Mouse (Mus musculus) CH12.LX (cell line): ENCODE measurements at regions not wholly inside any gene's neighbourhood (a gene's known extent, or its start where the extent isn't known, plus 50 kb on each side); places are given as distances from the start of the nearest gene placed in this dataset.

Experiments
- DNase-seq: peaks from one replicate; pipeline ENCODE4 v3.0.0-alpha.2; 2013; ENCODE audit errors: extremely low read depth
- H3K27ac ChIP-seq: 2 replicates; pipeline ENCODE4 v1.5.1; 2012; ENCODE audit warnings: low read depth, mild to moderate bottlenecking, control low read depth, moderate library complexity; ENCODE audit not compliant: insufficient read depth
- H3K27me3 ChIP-seq: replicated peaks from 2 replicates; pipeline ENCODE3; 2012; ENCODE audit warnings: inconsistent platforms
- H3K36me3 ChIP-seq, 2 experiments: replicated peaks in 1 of 2; 2 replicates each; pipeline versions ENCODE3 to v1.6.1; 2012; ENCODE audit warnings: inconsistent platforms in 1 of 2, low read length in 1 of 2, mild to moderate bottlenecking in 1 of 2, mixed read lengths in 1 of 2, moderate library complexity in 1 of 2; ENCODE audit not compliant: control insufficient read depth in 1 of 2, insufficient read depth in 1 of 2
- H3K4me1 ChIP-seq, 2 experiments: 2 replicates each; pipeline ENCODE4 v1.6.1; 2012; ENCODE audit warnings: inconsistent platforms in 1 of 2, moderate library complexity in 1 of 2; ENCODE audit not compliant: insufficient read depth in 2 of 2, control insufficient read depth in 1 of 2
- H3K4me2 ChIP-seq: 2 replicates; pipeline ENCODE4 v1.6.1; 2012; ENCODE audit warnings: low read depth, mild to moderate bottlenecking, control low read depth; ENCODE audit not compliant: poor library complexity, insufficient read depth, severe bottlenecking
- H3K4me3 ChIP-seq, 3 experiments: fragments of 150-350 bp in 1 of 3; sonication (generic) in 1 of 3; replicated peaks in 1 of 3; 2 replicates each; pipeline versions ENCODE3 to v1.5.1; 2011 to 2012; ENCODE audit warnings: low read depth in 2 of 3, low read length in 2 of 3, mild to moderate bottlenecking in 2 of 3, moderate library complexity in 2 of 3, control low read depth in 1 of 3, improper control_type of control experiment in 1 of 3, inconsistent platforms in 1 of 3, mixed read lengths in 1 of 3; ENCODE audit not compliant: poor library complexity in 1 of 3
- H3K79me2 ChIP-seq: replicated peaks from 2 replicates; pipeline ENCODE4 v1.6.1; 2012; ENCODE audit warnings: mild to moderate bottlenecking, moderate library complexity; ENCODE audit not compliant: control insufficient read depth, poor library complexity, insufficient read depth, severe bottlenecking; ENCODE audit errors: extremely low read depth
- H3K9ac ChIP-seq: 2 replicates; pipeline ENCODE4 v1.6.1; 2012; ENCODE audit warnings: low read depth, mild to moderate bottlenecking, control low read depth, moderate library complexity; ENCODE audit not compliant: insufficient read depth
- H3K9me3 ChIP-seq: replicated peaks from 2 replicates; pipeline ENCODE3; 2012; ENCODE audit warnings: low read length, inconsistent platforms, mixed read lengths
- BHLHE40 ChIP-seq: IDR thresholded peaks from 2 replicates; pipeline ENCODE4 v1.6.1; 2011; ENCODE audit warnings: mild to moderate bottlenecking, low read depth, low read length, improper control_type of control experiment
- GABPA ChIP-seq: IDR thresholded peaks from 2 replicates; pipeline ENCODE4 v1.6.1; 2012; ENCODE audit warnings: low read depth, low read length, improper control_type of control experiment, inconsistent platforms; ENCODE audit not compliant: insufficient replicate concordance
- HCFC1 ChIP-seq: IDR thresholded peaks from 2 replicates; pipeline ENCODE4 v1.6.1; 2012; ENCODE audit warnings: low read depth, mild to moderate bottlenecking, inconsistent platforms, low read length, improper control_type of control experiment
- IRF4 ChIP-seq: IDR thresholded peaks from 2 replicates; pipeline ENCODE4 v1.6.1; 2014; ENCODE audit warnings: low read depth, mild to moderate bottlenecking, inconsistent platforms, low read length, improper control_type of control experiment
- JUN ChIP-seq: IDR thresholded peaks from 2 replicates; pipeline ENCODE4 v1.6.1; 2011; ENCODE audit warnings: low read depth, mild to moderate bottlenecking, low read length, improper control_type of control experiment, moderate library complexity; ENCODE audit not compliant: insufficient read depth
- JUND ChIP-seq: conservative IDR thresholded peaks from 2 replicates; pipeline ENCODE4 v1.6.1; 2011; ENCODE audit warnings: low read depth, low read length, improper control_type of control experiment
- KAT2A ChIP-seq: IDR thresholded peaks from 2 replicates; pipeline ENCODE4 v1.6.1; 2012; ENCODE audit warnings: low read length, improper control_type of control experiment, inconsistent platforms; ENCODE audit not compliant: insufficient replicate concordance
- MAX ChIP-seq: IDR thresholded peaks from 2 replicates; pipeline ENCODE4 v1.6.1; 2011; ENCODE audit warnings: low read length, improper control_type of control experiment
- MXI1 ChIP-seq: IDR thresholded peaks from 2 replicates; pipeline ENCODE4 v1.6.1; 2011; ENCODE audit warnings: mild to moderate bottlenecking, low read depth, low read length, improper control_type of control experiment
- NRF1 ChIP-seq: IDR thresholded peaks from 2 replicates; pipeline ENCODE4 v1.6.1; 2014; ENCODE audit warnings: low read depth, mild to moderate bottlenecking, inconsistent platforms, low read length, improper control_type of control experiment, moderate library complexity
- RAD21 ChIP-seq: IDR thresholded peaks from 2 replicates; pipeline ENCODE4 v1.6.1; 2011; ENCODE audit warnings: low read depth, mild to moderate bottlenecking, low read length, improper control_type of control experiment, moderate library complexity
- RCOR1 ChIP-seq: conservative IDR thresholded peaks from 2 replicates; pipeline ENCODE4 v1.6.1; 2012; ENCODE audit warnings: low read depth, mild to moderate bottlenecking, inconsistent platforms, low read length, improper control_type of control experiment
- SIN3A ChIP-seq: IDR thresholded peaks from 2 replicates; pipeline ENCODE4 v1.6.1; 2012; ENCODE audit warnings: low read length, improper control_type of control experiment, inconsistent platforms
- dilution Hi-C: fragments of 300-500 bp; cut with MboI; formaldehyde crosslinking; loops from 2 replicates; pipeline ENCODE4 v1.14.3; 2020; ENCODE audit warnings: low sequenced_read_pairs; ENCODE audit not compliant: extremely low pct_unique_long_range_greater_than_20kb, extremely low pct_ligation_motif_present
- in situ Hi-C: fragments of 300-500 bp; cut with MboI; formaldehyde crosslinking; loops from 3 replicates; pipeline ENCODE4 v1.14.3; 2019; ENCODE audit warnings: low sequenced_read_pairs, low pct_ligation_motif_present, low pct_unique_long_range_greater_than_20kb, mixed read lengths

- no peak overlapping the region for H3K27ac ChIP-seq
- H3K27me3 ChIP-seq = no peaks in the 10 kb centered on the region
- H3K4me2 ChIP-seq = no peak overlapping the region
- H3K9ac ChIP-seq = no peak overlapping the region
- no peak for TF ChIP-seq NRF1
- H3K9me3 ChIP-seq = no peaks in the 10 kb centered on the region
- H3K4me3 ChIP-seq = no peak overlapping the region
- no peaks in the 10 kb centered on the region for H3K79me2 ChIP-seq
- H3K36me3 ChIP-seq = no peaks in the 10 kb centered on the region
- dilution Hi-C loops (no loop called here), in situ Hi-C loops (no loop called here)
- H3K4me1 ChIP-seq = no peaks in the 10 kb centered on the region
- DNase-seq = no peak
Observed at GRCm38 (mm10) chr3:58063852-58064549, 216.1 kb upstream of the Pfn2 start.

GRCm38 (mm10) chr3:58071574-58071973 is 223.7 kb upstream of the Pfn2 start:
- TF ChIP-seq HCFC1 (no peak), BHLHE40 (no peak), MXI1 (no peak), IRF4 (no peak), RCOR1 (no peak), KAT2A (no peak), GABPA (no peak)
- Histone ChIP-seq H3K36me3 (no peaks in the 10 kb centered on the region), H3K4me1 (no peaks in the 10 kb centered on the region), H3K9ac (no peak overlapping the region), H3K79me2 (no peaks in the 10 kb centered on the region), H3K27me3 (no peaks in the 10 kb centered on the region), H3K9me3 (no peaks in the 10 kb centered on the region), H3K4me3 (no peak overlapping the region), H3K27ac (no peak overlapping the region), H3K4me2 (no peak overlapping the region)
- in situ Hi-C loops = no loop called here
- dilution Hi-C loops = no loop called here
- no peak for DNase-seq

GRCm38 (mm10) chr3:58072230-58072839 is 224.5 kb upstream of the Pfn2 start:
- no peak overlapping the region for H3K4me3 ChIP-seq
- peak overlapping the region; percentile 6; the same call in 1 of the 2 replicates for H3K4me2 ChIP-seq
- TF ChIP-seq SIN3A (no peak), HCFC1 (no peak), MAX (no peak), JUND (no peak), JUN (no peak), BHLHE40 (no peak), RAD21 (no peak)
- H3K9ac ChIP-seq = no peak overlapping the region
- DNase-seq = no peak
- H3K27me3 ChIP-seq = no peaks in the 10 kb centered on the region
- H3K9me3 ChIP-seq = no peaks in the 10 kb centered on the region
- dilution Hi-C loops = no loop called here
- H3K36me3 ChIP-seq = no peaks in the 10 kb centered on the region
- H3K4me1 ChIP-seq = no peaks in the 10 kb centered on the region
- in situ Hi-C loops = no loop called here
- no peak overlapping the region for H3K27ac ChIP-seq
- H3K79me2 ChIP-seq = no peaks in the 10 kb centered on the region
